Mouse (Mus musculus) testis, adult 2 months (tissue): ENCODE measurements around the gene Gja8. TPM values are rescaled to one million over a fixed set of nuclear protein-coding genes. Genes with fewer than 3 reads are reported as not detected.

Source experiments
- H3K27ac ChIP-seq: fragments of 200-500 bp; 2 replicates; pipeline ENCODE4 v1.5.1; 2012; ENCODE audit warnings: low read depth, low read length; ENCODE audit not compliant: control insufficient read depth, insufficient read depth
- H3K27me3 ChIP-seq: fragments of 200-500 bp; 2 replicates; pipeline ENCODE4 v1.6.1; 2012; ENCODE audit warnings: mild to moderate bottlenecking, low read length, moderate library complexity; ENCODE audit not compliant: control insufficient read depth, insufficient read depth
- H3K36me3 ChIP-seq: fragments of 200-500 bp; 2 replicates; pipeline ENCODE4 v1.6.1; 2012; ENCODE audit warnings: mild to moderate bottlenecking, low read length; ENCODE audit not compliant: control insufficient read depth, insufficient read depth
- H3K4me1 ChIP-seq: fragments of 200-500 bp; 2 replicates; pipeline ENCODE4 v1.6.1; 2012; ENCODE audit warnings: low read length; ENCODE audit not compliant: control insufficient read depth, insufficient read depth
- H3K4me3 ChIP-seq: fragments of 200-500 bp; 2 replicates; pipeline ENCODE4 v1.5.1; 2012; ENCODE audit warnings: low read depth, mild to moderate bottlenecking, low read length, moderate library complexity, mixed read lengths; ENCODE audit not compliant: control insufficient read depth
- CTCF ChIP-seq: fragments of 200-500 bp; IDR thresholded peaks from 2 replicates; pipeline ENCODE4 v1.5.1; 2012; ENCODE audit warnings: low read depth, mild to moderate bottlenecking, inconsistent platforms, low read length, moderate library complexity; ENCODE audit not compliant: control insufficient read depth, insufficient read depth, insufficient replicate concordance
- POLR2A ChIP-seq: fragments of 200-500 bp; IDR thresholded peaks from 2 replicates; pipeline ENCODE4 v1.6.1; 2012; ENCODE audit warnings: low read depth, mild to moderate bottlenecking, inconsistent platforms, low read length, moderate library complexity; ENCODE audit not compliant: control insufficient read depth
- polyA plus RNA-seq: library from polyadenylated mRNA; depleted of rRNA; stranded (reverse); fragments of >200 nt; gene quantifications from 2 replicates; pipeline ENCODE4 v1.2.3, GENCODE M21; 2012

The Gja8 gene
- polyA plus RNA-seq, 1 experiment: 0.19 TPM

- Histone ChIP-seq H3K4me3 (no peak overlapping the region), H3K27me3 (no peaks in the 10 kb centered on the region), H3K36me3 (no peaks in the 10 kb centered on the region), H3K27ac (no peak overlapping the region), H3K4me1 (no peaks in the 10 kb centered on the region)
- TF ChIP-seq CTCF (peak; percentile 71; the same call in 1 of the 2 replicates), POLR2A (no peak)
Measured at GRCm38 (mm10) chr3:96938738-96939137, 12.9 kb upstream of the Gja8 start.

GRCm38 (mm10) chr3:96937606-96938005 lies 11.8 kb upstream of the Gja8 start:
- Histone ChIP-seq H3K27me3 (no peaks in the 10 kb centered on the region), H3K4me1 (no peaks in the 10 kb centered on the region), H3K36me3 (no peaks in the 10 kb centered on the region), H3K27ac (no peak overlapping the region), H3K4me3 (no peak overlapping the region)
- TF ChIP-seq POLR2A (no peak), CTCF (no peak)

GRCm38 (mm10) chr3:96936241-96936640 lies 10.4 kb upstream of the Gja8 start:
- Histone ChIP-seq H3K36me3 (no peaks in the 10 kb centered on the region), H3K27me3 (no peaks in the 10 kb centered on the region), H3K27ac (no peak overlapping the region), H3K4me1 (no peaks in the 10 kb centered on the region), H3K4me3 (no peak overlapping the region)
- no peak for TF ChIP-seq CTCF
- no peak for TF ChIP-seq POLR2A

GRCm38 (mm10) chr3:96931261-96931681 lies 5.5 kb upstream of the Gja8 start:
- H3K4me3 ChIP-seq: no peak overlapping the region
- no peaks in the 10 kb centered on the region for H3K36me3 ChIP-seq
- no peaks in the 10 kb centered on the region for H3K4me1 ChIP-seq
- no peaks in the 10 kb centered on the region for H3K27me3 ChIP-seq
- TF ChIP-seq POLR2A (no peak), CTCF (no peak)
- no peak overlapping the region for H3K27ac ChIP-seq

GRCm38 (mm10) chr3:96924631-96925030 lies 1.2 kb downstream of the Gja8 start:
- Histone ChIP-seq H3K4me3 (no peak overlapping the region), H3K27me3 (no peaks in the 10 kb centered on the region), H3K36me3 (no peaks in the 10 kb centered on the region), H3K4me1 (peaks cover 6% of the 10 kb centered on the region), H3K27ac (no peak overlapping the region)
- no peak for TF ChIP-seq POLR2A
- no peak for TF ChIP-seq CTCF

- no peaks in the 10 kb centered on the region for H3K36me3 ChIP-seq
- no peaks in the 10 kb centered on the region for H3K27me3 ChIP-seq
- H3K27ac ChIP-seq: no peak overlapping the region
- H3K4me3 ChIP-seq: no peak overlapping the region
- peaks cover 17% of the 10 kb centered on the region for H3K4me1 ChIP-seq
- no peak for TF ChIP-seq POLR2A
- no peak for TF ChIP-seq CTCF
Measured at GRCm38 (mm10) chr3:96920991-96921390, 4.8 kb downstream of the Gja8 start.

- no peak overlapping the region for H3K27ac ChIP-seq
- H3K27me3 ChIP-seq: no peaks in the 10 kb centered on the region
- H3K36me3 ChIP-seq: no peaks in the 10 kb centered on the region
- TF ChIP-seq CTCF: no peak
- no peak for TF ChIP-seq POLR2A
- H3K4me1 ChIP-seq: 0 out of 2 replicates have a peak, but pooled peaks cover 2% of the 10 kb centered on the region
- peak overlapping the region; percentile 100; the same call in 1 of the 2 replicates for H3K4me3 ChIP-seq
Measured at GRCm38 (mm10) chr3:96905592-96905991, 20.2 kb downstream of the Gja8 start.

GRCm38 (mm10) chr3:96904851-96905541 lies 20.8 kb downstream of the Gja8 start, which contains the start of gene Gpr89:
Gpr89 (minus strand) TSS chr3:96905346.
- Histone ChIP-seq H3K36me3 (no peaks in the 10 kb centered on the region), H3K27me3 (no peaks in the 10 kb centered on the region), H3K4me1 (0 out of 2 replicates have a peak, but pooled peaks cover 2% of the 10 kb centered on the region), H3K4me3 (peak within 1 kb of the TSS; percentile 100), H3K27ac (peak within 1 kb of the TSS; percentile 75)
- TF ChIP-seq CTCF (no peak), POLR2A (peak; percentile 87)
